Mouse (Mus musculus) central nervous system, embryonic 14 days (tissue): Measurements from ENCODE around the gene Smim6. TPM values are rescaled to one million over a fixed set of nuclear protein-coding genes. Genes with fewer than 3 reads are reported as not detected.

ENCODE experiments used
- polyA plus RNA-seq: library from polyadenylated mRNA; depleted of rRNA; stranded (reverse); fragments of >200 nt; gene quantifications from 2 replicates; pipeline ENCODE4 v1.2.3, GENCODE M21; 2012; rRNA removed

Smim6 gene
- 0.05 and 0.10 TPM in 2 replicates for polyA plus RNA-seq

GRCm38 (mm10) chr11:115911632-115912376 lies at the start of gene Smim6:
Smim6 (plus strand) TSS chr11:115912017.

GRCm38 (mm10) chr11:115899486-115900266 lies 12.1 kb upstream of the Smim6 start, which contains the start of gene Smim5:
Smim5 (plus strand) TSS chr11:115899966.

GRCm38 (mm10) chr11:115933108-115933746 lies 21.4 kb downstream of the Smim6 start, which contains the start of the genes Sap30bp and Recql5:
Sap30bp (plus strand) TSS chr11:115933282.
Recql5 (minus strand) TSS chr11:115933477.

Other genes with a start within 250 kb of the Smim6 start
- 111 and 113 TPM in 2 replicates for gene Grb2, start 203.4 kb upstream of the Smim6 start, polyA plus RNA-seq
- 51.0 and 52.8 TPM in 2 replicates for gene Tmem94, start 146.6 kb upstream of the Smim6 start, polyA plus RNA-seq
- gene Caskin2, start 98.4 kb upstream of the Smim6 start, polyA plus RNA-seq: 20.5 and 22.6 TPM in 2 replicates
- gene Tsen54, start 97.3 kb upstream of the Smim6 start, polyA plus RNA-seq: 29.6 and 32.5 TPM in 2 replicates
- 2.4 and 3.4 TPM in 2 replicates for gene Llgl2, start 88.0 kb upstream of the Smim6 start, polyA plus RNA-seq
- 0.16 and 0.30 TPM in 2 replicates for gene Myo15b, start 53.6 kb upstream of the Smim6 start, polyA plus RNA-seq
- gene Smim5, start 12.1 kb upstream of the Smim6 start, polyA plus RNA-seq: 0.76 and 2.2 TPM in 2 replicates
- gene Sap30bp, start 21.3 kb downstream of the Smim6 start, polyA plus RNA-seq: 64.1 and 68.2 TPM in 2 replicates
- gene Recql5, start 21.5 kb downstream of the Smim6 start, polyA plus RNA-seq: 31.3 TPM in 2 replicates
- 0.79 and 2.7 TPM in 2 replicates for gene Itgb4, start 62.7 kb downstream of the Smim6 start, polyA plus RNA-seq
- 39.2 and 49.6 TPM in 2 replicates for gene Galk1, start 100.7 kb downstream of the Smim6 start, polyA plus RNA-seq
- gene H3f3b, start 115.9 kb downstream of the Smim6 start, polyA plus RNA-seq: 1,147 and 1,200 TPM in 2 replicates
- 70.9 and 74.5 TPM in 2 replicates for gene Unk, start 118.3 kb downstream of the Smim6 start, polyA plus RNA-seq
- 1.0 and 1.2 TPM in 2 replicates for gene Unc13d, start 165.9 kb downstream of the Smim6 start, polyA plus RNA-seq
- gene Wbp2, start 175.0 kb downstream of the Smim6 start, polyA plus RNA-seq: 124 and 132 TPM in 2 replicates
- gene Trim47, start 215.2 kb downstream of the Smim6 start, polyA plus RNA-seq: 4.3 and 7.9 TPM in 2 replicates
- 2.4 and 2.7 TPM in 2 replicates for gene Trim65, start 219.1 kb downstream of the Smim6 start, polyA plus RNA-seq
- 49.6 and 52.6 TPM in 2 replicates for gene Mrpl38, start 226.9 kb downstream of the Smim6 start, polyA plus RNA-seq